Mouse (Mus musculus): Measurements from ENCODE around the gene Map3k20.

The Map3k20 gene

DNA sequence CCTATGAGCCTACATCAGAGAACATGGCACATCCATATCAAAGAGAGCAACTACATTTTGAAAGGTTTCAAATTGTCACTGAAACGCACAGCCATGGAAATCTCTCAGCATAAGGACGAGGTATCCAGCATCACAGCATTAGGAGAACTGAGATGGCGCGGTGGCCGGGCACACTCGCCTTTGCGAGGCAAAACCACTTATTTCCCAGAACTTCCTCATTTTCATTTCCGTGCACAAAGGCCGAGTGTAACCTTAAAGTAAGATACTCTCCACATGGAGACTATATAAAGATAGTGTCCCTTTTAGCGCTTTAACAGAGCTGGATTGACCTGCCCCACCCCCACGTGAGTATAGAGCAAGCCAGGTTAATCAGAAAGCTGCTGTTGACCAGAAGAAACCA, 94.0 kb downstream of the Map3k20 start:
- no peak for DNase-seq (ENCODE audit: extremely low spot score)

DNA sequence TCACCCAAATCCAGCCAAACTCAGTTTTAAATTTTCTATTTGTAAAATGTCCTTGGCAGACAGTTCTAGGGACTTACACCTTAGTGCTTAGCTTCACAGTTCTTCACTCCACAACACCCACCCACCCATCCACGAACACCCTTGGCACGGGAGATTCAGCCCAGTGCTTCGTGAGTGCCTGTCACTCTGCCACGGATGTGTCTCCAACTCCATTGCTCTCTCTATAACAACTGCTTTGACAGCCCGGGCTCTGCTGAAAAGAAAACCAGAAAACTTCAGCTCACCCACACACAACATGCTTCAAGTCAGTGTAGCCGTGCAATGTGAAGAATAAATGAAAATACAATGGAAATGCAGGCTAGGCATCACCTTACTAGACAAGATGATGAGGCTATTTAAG, 97.2 kb downstream of the Map3k20 start:
- no peak for DNase-seq (ENCODE audit: extremely low spot score)

DNA sequence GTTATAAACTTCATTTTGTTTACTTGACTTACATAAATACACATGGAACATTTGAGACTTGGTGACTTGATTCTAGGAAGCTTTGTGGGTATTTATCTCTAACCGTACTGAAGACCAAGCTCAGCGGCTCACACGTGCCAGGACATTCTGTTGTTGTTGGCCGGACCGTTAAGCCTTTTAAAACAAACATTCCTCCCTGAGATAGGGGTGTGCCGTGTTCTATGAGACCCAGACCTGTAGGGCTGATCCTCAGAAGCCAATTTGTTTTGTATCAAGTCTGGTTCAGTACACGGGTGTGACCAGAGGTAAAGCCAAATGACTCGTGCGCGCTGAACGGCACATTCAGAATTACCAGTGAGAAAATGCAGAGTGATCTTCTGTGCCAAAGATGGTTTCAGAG, 97.9 kb downstream of the Map3k20 start:
- no peak for DNase-seq (ENCODE audit: extremely low spot score)

DNA sequence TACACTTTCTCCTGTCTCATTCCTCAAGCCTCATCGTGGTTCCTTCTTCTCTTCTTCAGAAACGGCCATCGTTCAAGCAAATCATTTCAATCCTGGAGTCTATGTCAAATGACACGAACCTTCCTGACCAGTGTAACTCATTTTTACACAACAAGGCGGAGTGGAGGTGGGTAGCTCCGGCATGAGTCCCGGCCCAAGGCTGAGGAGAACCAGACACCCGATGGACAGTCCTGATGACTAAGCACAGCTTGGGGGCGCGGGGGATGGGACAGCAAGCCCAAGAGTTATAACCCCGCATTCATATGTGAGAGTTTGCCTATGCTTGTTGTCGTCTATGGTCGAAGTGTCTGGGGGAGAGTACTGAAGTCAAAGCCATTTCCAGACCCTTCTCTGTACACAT, 104.0 kb downstream of the Map3k20 start:
- no peak for DNase-seq (ENCODE audit: extremely low spot score)

DNA sequence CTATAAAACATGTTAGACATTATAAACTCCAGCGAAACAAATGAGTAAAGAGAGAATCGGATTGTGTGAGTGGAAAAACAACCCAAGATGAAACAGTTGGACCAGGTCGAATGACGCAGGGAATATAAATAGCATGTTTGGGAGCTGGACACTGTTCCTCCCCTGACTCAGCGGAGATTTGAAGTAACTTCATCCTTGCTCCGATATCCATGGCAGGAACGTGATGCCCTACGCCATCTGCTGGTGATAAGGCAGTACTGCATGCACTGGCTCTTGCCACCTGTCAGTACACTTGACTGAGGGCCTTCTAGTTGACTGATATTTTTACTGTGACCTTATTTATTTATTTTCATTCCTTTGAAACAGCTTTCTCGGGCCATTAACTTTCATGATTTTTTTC, 104.5 kb downstream of the Map3k20 start:
- peak; percentile 75 for DNase-seq (ENCODE audit: extremely low spot score)

GRCm38 (mm10) chr2:72390474-72390873, 105.0 kb downstream of the Map3k20 start:
- no peak for DNase-seq (ENCODE audit: extremely low spot score)

- no peak for DNase-seq (ENCODE audit: extremely low spot score)
Observed at GRCm38 (mm10) chr2:72391024-72391423, 105.6 kb downstream of the Map3k20 start.

GRCm38 (mm10) chr2:72391721-72392120, 106.3 kb downstream of the Map3k20 start:
- DNase-seq (ENCODE audit: extremely low spot score), result no peak

- no peak for DNase-seq (ENCODE audit: extremely low spot score)
Observed at GRCm38 (mm10) chr2:72392316-72392715, 106.9 kb downstream of the Map3k20 start.

DNA sequence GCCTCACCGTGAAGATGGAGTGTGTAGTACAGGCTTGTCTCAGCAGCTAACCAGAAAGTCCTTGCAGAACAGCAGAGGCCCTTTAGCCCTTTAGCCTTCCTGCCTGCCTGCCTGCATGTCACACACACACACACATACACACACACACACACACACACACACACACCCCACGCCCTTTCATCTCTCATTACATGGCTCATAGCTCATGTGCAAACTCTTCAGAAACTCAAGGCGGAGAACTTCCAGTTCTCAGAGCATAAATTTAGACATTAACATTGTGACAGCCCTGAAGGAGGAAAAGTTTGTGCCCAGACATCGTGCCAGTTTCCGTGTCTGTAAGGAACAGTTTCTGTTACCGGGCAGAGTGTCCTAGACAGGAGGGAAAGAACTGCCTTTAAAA, 111.5 kb downstream of the Map3k20 start:
- DNase-seq (ENCODE audit: extremely low spot score), result no peak

DNA sequence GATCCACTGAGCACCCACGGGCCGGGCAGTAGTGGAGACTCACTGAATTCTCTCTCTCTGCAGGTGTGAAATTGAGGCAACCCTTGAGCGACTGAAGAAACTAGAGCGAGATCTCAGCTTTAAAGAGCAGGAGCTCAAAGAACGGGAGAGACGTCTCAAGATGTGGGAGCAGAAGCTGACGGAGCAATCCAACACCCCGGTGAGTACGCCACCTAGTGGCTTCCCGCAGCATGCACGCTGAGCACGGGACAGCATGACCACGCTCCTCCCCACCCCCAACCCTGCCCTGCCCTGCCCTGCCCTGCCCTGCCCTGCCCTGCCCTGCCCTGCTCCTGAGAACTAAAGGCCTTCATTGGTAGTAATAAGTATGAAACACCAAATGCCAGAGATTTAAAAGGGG, 112.8 kb downstream of the Map3k20 start:
- peak; percentile 61 for DNase-seq (ENCODE audit: extremely low spot score)

DNA sequence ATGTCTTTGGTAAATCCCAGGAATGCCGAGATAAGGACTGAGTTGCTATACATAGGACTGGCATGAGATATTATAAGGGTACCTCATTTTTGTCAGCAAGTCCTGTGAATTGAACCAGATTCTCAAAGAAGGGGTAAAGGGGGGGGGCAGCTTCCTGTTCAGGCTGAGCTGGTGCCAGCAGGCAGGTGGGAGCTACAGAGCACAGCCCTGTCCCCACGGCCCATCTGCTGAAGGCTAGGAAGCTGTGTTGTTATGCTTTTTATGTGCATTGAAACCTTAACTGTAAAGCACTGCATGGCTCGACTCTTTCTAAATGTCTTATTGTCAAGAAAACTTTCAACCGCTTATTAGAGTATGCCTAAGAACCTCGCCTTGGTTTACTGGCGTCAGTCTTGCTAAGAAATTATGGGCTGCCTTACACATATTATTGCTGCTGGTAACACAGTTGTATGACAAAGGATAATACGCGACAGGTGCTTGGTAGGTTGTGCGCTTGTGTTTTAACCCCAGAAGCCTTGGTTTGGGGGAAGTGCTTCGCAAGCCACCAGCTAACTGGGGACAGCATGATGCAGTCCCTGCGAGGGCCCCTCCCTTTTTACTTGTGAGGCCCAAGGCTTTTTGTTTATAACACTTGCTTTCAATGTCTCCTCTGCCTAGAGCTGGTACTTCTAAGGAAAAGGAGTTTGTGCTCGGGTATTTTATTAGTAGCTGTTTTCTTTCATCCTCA, 114.2 kb downstream of the Map3k20 start:
- DNase-seq (ENCODE audit: extremely low spot score), result no peak

DNA sequence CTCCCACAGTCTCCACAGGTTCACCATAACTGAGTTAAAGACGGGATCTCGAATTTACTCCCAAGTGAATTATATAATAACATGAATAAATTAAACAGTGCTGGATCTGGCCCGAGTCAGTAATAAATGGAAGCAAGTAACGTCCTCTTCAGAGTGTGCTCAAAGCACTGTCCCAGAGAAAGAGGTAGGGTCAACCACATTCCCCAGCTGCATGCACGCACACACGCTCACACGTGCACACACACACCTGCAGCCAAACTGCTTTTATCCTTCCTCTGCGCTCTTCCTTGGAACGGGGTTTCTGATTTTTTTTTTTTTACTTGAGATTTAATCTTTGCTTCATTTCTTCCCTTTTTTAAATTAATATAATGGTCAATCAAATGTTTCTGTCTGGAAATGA, 115.9 kb downstream of the Map3k20 start:
- DNase-seq (ENCODE audit: extremely low spot score), result no peak

DNA sequence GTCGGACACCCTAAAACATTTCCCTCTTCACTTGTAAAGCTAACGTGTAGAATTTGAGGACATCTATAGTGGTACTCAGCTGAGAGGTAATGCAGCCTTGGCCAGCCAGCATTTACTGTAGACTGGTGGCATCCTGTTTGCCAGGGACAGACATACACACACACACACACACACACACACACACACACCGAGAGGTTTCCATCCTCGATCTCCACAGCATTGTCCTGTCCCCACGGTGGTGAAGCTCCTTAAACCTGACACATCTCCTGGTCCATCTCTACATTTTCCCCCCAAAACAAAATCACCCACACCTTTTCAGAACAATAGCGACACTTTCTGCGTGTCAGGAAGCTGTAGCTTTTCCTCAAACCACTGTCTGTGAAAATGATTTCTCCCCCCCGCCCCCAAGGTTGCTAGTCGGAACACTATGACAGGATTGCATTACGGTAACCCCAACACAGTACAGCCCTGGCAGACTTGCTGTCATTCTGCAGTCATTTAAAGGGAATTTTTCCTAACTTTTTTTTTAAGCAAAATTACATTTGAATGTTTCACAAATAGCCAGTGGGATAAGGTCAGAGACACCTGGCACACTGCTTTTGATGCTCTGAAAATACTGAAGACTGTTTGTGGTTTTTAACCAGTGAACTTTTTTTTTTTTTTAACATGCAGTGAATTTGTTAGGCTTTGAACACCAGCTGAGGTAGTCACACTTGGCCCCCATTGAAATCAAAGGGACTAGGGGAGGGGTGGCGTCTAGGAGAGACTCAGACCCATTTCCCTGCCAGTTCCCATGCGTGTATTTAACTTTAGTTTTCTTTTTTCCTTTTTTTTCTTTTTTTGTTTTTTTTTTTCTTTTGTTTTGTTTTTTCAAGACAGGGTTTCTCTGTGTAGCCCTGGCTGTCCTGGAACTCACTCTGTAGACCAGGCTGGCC, 120.5 kb downstream of the Map3k20 start:
- DNase-seq (ENCODE audit: extremely low spot score), result no peak

DNA sequence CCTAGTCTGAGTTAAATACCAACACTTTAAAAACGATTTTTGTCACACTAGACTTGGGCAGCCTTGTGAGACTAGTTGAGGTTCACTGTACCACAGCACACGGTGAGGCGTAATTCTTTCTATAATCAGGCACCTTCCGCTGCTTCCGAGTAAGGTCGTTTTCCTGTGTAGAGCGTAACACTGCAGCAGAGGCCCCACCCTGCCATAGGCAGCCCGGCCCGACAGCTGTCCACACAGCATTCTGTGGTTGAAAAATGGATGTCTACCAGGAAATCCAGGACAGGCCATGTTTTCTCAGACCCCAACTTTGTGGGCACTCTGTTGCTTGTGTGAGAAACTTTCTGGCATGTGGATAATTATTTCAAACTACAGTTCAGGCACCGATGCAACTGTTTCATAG, 121.3 kb downstream of the Map3k20 start:
- no peak for DNase-seq (ENCODE audit: extremely low spot score)

DNA sequence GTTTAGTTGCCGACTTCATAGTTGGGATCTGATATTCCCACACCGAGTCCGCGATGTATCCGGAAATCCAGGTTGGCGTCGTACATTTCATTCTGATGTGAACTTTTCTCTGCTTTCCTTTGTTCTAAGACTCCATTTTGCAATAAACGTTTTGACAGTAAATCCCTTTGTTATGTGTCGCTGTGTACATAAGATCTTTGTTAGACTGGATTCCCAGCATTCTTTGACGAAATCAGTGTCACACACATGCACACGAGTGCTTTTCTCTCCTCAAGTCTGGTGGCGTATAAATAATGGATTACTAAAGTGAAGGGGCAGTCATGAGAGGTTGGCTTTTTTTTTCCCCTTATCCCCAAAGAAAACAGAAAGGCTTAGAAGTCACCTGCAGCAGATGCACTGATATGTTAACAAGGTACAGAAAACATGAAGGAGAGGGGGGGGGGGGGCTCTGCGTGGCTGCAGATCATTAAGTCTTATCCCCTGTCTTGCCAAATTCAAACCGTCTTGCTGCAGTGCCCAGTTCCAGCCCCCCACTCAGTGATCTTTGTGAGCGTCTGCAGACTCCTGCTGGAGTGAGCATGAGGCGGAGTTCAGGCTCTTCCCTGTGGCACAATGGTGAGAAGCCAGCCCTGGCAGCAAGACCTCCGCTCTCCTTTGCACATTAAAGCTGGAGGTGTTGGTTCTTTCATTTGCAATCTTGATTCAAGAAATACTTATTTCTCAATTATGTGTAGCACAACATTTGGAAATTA, 122.1 kb downstream of the Map3k20 start:
- no peak for DNase-seq (ENCODE audit: extremely low spot score)

DNA sequence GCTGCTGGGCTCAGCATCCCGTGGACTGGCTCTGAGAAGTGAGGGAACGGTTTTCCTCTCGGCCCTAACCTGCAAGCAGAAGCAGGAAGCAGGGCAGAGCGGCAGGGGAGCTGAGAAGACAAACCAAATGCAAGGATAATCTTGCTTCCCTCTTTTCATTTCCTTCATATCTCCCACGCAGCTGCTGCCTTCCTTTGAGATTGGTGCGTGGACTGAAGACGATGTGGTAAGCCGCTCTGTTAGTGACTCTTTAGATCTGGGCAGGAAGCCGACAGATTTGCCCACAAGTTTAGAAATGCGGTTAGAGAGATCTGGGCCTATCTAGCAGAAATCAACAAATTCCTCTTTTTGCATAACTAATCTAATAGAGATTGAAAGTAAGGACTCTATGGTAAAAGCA, 124.5 kb downstream of the Map3k20 start:
- no peak for DNase-seq (ENCODE audit: extremely low spot score)

GRCm38 (mm10) chr2:72412266-72412665, 126.8 kb downstream of the Map3k20 start:
- no peak for DNase-seq (ENCODE audit: extremely low spot score)

DNA sequence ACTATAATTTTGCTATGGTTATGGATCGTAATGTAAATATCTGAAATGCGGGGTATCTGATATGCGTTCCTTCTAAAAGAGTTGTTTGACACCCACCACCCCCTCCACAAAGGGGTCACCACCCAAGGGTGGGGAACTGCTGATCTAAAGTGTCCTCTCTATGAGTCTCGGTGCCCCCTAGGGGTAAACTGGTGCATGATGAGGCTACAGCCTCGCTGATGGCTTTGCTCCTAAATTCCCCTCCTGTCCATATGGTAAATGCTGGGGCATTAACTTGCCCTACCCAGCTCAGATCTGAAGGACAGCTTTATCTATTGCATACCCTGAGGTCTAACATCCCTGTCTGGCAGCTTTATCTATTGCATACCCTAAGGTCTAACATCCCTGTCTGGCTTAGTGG, 130.0 kb downstream of the Map3k20 start:
- no peak for DNase-seq (ENCODE audit: extremely low spot score)

DNA sequence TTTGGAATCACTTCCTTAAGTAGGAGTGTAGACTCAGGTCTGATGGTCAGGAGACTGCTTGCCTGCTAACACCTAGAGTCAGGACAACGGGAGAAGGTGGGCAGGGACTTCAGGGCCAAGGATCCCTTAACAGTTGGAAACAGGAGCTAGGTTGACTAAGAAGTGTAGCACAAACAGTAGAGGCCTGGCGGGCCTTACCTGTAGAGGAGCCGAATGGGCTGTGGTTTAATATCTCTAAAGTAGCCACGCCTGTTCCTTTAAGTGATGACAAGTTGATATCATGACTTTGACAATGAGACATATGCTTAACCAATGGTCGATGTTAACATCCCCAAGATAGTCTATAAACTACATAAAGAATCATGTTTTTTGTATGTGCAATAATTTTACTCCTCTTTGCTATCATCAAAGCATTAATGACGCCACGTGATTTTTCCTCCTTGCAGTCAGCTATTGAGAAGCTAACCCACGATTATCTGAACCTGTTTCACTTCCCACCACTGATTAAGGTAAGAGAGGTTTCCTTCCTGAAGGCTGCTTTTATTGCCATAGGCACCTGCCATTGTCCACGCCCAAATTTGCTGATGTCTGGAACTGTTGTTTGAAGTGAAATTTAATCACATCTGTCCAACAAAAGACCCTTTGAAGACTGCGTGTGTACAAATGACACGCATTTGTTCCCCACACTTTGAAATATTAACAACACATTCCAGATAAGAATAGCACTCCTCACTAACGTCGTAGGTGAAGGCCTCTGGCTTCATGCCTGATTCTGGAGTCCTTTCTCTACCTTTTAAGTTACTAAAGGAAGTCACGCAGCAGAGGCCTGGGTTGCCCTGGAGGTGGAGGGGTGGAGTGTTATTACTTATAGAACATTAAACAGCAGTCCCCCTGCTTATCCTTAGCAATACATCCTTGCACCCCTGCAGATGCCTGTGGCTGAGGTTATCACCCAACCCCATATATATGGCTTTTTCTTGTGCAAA, 131.0 kb downstream of the Map3k20 start:
- DNase-seq (ENCODE audit: extremely low spot score), result no peak

DNA sequence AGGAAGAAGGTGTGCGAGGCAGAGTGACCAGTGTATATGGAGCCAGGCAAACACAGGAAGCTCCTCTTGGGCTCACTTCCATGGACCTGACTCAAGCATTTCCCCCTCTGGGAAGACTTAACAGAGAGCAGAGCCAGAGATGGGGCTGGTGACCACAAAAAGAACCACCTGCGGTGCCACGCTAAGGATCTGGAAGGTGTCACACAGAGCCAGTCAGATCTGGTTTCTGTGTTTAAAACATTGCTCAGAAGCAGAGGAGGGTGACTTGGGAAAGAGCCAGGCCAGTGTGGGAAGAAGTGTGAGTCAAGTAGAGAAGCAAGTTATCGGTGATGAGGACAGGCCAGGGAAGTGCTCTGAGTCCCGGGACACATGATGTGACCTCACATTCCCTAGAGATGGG, 135.1 kb downstream of the Map3k20 start:
- no peak for DNase-seq (ENCODE audit: extremely low spot score)
